Mouse (Mus musculus) adrenal gland, adult 8-10 months (tissue): ENCODE results near the gene Mctp1. TPM values are rescaled to one million over a fixed set of nuclear protein-coding genes. Genes with fewer than 3 reads are reported as not detected.
"Not testable (repeated sequence)": the region's sequence is repeated elsewhere in the genome, so short reads cannot be mapped to it uniquely, and the experiment has no call there.

Experiments used
- DNase-seq: peaks from one replicate; pipeline ENCODE4 v3.0.0; 2022
- total RNA-seq, 4 experiments: library from RNA; stranded (reverse); gene quantifications; 2 replicates each; pipeline ENCODE4 v1.2.4; 2022

Mctp1 gene
- total RNA-seq, 4 experiments from 2014 or later = 1.5 to 3.8 (median 2.7) TPM

DNA sequence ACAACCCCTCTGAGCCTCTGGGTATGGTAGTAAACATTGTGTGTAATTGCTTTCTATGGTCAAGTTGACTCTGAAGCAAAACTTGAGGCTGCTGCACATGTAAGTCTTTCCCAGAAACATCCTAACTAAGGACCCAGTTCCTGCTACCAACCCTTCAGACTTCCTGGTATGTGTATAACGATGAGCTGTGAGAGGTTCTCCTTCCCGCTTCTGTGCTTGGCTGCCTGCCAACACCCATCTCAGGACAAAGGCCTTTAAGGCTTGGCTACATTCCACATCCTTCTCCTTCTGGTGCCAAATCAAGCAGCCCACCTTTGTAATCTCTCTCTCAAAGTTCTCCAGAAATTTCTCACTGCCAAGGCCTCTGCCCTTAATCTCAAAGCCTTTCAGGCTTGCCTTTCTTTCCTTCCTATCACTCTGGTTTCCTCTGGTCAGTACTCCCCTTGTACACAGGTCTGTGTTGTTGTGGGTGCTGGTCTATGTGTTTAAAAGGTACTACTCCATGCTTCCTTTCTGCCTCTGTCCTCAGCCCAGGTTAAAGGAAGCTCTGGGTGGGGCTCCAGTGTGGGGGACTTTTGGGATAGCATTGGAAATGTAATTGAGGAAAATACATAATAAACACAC is 99.9 kb downstream of the Mctp1 start:
- no peak for DNase-seq

DNA sequence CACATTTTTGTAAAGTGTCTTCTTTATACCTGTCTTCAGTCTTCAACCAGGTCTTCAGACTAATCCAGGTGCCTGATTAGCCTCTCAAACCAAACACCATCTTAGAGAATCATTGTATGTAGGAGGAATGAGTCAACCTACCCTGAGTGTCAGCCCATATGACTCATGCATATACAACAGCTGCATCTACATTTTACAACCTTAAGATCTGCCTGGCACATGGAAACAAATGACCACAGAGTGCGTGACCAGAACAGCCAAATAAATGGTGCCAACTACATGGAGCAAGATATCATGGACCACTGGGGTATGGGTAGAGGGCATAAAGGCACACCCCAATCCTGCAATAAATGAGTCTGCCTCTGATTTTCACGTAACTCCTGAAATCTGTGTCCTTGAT is 131.6 kb downstream of the Mctp1 start:
- DNase-seq = no peak

DNA sequence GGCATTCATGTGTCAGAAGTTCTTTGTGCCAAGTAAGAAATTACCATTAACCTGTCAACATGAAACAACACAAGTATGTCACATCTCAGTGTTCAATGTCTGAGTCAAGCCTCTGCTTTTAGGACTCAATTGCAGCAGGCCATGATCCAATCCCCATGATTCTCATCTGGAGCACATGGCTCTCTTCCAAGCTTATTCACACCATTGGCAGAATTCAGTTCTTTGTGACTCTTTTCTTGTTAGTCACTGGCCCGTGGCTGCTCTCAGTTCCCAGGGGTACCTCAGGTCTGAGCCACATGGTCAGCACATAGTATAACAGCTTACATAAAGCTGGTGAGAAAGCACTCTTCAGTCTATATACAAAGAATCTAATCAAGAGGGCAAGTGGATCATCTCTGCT is 138.8 kb downstream of the Mctp1 start:
- no peak for DNase-seq

DNA sequence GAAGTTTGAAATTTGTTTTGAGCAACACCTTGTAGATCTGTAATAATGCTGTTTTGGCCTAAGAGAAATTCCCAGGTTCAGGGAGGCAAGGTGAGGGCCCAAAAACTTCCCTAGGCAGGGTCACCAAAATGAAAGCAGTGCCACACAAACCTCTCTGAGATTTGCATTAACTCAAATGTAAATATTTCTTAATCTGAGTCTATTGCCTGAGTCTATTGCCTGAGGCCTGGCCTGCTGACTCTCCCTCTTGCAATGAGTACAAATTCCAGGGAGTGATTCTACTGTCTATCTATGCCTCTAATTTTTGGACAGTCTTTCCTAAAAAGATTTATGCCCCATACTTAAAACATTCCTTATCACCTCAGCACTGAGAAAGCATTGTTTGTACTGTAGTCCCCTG is 143.0 kb downstream of the Mctp1 start:
- no peak for DNase-seq

DNA sequence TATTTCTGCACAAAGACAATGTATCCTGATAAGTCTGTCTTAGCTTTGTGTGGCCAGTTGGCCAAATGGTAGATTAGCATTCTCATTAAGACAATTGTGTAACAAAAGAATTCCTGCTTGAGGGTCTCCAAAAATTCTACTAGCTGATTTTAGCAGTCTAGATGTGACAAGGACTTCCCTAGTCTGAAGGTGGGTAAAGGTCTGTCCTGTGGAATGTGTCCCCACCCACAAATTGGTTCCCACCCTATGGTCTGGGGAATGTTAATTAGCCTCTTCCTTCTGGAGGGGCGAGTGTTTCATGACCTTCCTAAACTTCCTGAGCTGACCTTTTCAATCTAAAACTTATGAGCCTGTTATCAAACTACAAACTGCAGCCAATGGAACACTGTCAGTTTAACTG is 143.4 kb downstream of the Mctp1 start:
- no peak for DNase-seq

DNA sequence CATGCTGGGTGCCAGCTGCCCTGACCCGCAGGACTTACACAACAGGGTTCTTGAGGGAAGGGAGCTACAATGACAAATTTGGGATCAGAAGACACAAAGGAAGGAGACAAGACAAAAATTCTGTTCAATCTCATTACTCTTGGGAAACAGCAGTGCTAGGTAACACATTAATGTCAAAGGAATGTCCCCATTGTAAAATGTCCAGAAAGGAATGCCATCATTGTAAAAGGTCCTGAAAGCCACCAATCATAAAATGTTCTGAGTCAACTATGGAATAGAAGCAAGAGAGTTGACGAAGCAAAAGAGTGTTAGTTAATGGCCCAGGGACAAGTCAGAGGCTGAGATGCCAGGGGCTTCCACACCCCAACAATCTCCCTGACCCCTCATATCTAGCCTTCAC is 145.6 kb downstream of the Mctp1 start:
- no peak for DNase-seq

DNA sequence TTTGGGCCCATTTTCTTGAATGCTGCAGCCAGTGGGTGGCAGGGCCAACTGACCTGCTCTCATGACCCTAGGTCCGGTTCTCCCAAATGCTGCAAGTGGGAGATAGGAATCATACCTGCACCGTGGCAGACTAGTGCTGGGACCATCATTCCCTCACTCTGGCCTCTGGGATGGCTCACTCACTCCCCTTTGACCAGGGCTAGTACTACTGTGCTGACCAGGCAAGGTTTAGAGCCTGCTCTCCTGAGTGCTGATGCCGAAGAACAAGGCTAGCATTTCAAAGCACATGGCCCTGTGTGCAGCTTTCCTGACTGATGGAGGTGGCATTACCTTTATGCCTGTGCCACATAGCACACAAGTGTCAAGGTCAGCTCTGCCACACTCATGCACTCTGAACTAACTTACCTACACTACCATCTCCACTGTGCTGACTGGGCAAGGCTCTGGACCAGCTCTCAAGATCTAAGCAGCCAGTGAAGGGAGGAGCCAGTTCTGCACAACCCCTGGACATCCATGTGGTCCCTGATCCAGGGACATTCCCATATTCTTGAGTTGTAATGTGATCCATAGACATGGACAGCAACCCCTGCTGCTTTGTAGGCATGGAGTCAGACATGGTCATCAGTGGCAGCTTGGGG is 146.7 kb downstream of the Mctp1 start:
- no peak for DNase-seq

DNA sequence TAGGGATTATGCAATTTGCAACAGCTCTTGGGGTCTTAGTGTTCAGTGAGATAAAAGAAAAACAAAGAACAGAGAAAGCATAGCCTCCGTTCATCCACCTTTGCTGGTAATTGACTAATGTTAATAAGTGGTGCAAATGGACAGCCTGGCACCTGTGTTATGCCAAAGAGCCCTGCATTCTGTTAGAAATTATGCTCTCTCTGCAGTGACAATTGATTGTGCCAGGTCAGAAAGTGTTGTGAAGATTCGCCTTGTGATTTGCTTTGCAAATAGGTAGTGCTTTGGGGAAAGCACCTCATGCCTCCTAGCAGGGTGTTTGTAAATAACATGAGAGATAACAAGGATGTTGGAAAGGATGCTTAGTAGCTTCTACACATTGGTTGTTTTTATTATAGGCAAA is 163.5 kb downstream of the Mctp1 start:
- no peak for DNase-seq

DNA sequence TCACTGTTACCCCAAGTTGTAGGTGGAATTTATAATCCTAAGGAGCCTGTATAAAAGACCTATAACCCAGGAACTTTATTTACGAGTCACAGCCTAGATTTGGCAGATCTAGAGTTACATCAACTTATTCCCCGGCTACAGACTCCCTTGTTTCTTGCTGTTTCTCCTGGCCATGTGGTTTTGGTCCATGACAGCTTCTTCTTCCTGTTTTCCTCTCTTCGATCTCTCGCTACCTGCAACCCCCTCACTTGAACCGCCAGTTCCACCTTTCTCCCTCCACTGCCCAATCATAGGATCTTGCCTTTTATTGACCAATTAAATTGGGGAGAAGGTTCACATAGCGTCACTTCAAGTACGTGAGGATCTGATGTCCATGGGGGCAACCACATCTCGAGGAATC is 176.6 kb downstream of the Mctp1 start:
- DNase-seq = no peak

DNA sequence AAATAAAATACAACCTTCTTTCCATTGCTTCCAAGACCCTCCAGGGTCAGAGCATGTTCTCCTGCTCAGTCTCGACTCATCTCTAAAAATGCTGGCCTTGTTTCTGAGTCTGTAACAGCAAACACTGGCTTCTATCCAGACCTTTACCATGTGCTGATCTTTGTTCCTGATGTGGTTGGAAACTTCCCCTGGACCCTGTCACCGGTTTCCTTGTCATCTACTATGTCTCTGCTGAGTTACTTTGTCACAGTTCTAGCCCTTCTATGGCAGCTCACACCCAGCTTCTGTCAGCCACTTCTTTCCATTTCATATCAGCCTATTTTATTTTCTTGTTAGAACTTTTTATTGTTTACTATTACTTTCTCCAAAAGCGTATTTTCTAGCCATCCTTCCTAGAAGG is 177.3 kb downstream of the Mctp1 start:
- DNase-seq = no peak

DNA sequence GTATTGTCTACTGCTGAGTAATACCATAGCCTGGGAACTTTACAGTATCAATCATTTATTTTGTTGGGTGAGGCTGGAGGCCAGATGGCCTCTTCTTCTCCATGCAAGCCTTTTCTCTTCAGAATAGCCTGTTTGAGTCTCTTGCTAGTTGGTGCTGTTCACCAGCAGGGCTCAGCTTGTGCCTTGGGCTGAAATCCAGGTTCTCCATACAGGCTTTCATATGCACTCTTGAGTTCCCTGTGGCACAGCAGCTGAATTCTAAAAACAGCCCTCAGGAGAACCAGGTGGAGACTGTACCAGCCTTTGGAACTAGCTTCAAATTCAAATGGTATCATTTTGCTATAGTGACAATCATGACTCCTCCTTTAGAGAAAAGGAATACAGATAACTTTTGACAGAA is 179.7 kb downstream of the Mctp1 start:
- no peak for DNase-seq

DNA sequence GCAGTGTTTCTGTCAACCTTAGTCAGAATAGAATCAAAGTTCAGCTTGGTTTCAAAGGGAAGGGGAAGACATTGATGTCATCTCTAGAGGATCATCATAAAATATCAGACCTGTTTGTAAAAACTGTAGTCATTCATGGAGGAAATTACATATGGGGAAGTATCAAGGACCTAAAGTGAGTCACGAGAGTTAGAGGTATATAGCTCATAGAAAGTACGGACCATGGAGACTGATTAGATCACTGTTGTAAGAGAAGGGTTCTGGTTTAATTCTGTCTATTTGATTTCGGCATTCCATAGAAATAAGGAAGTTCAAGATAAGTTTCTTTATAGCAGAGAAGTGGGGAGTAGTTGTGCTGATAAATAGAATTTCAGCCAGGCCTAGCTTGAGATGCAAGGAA is 181.7 kb downstream of the Mctp1 start:
- no peak for DNase-seq

DNA sequence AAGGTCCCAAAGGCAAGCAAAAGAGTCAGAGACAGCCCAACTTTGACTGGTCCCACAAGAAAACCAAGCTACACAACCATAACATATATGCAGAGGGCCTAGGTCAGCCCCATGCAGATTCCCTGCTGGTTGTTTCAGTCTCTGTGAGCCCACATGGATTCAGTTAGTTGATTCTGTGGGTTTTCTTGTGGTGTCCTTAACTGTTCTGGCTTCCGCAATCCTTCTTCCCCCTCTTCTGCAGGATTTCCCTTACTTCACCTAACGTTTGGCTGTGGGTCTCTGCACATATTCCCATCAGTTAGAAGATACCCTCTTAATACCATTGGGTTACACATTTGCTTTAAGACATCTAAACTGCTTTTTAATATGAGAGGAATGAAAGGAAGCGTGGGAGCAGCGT is 183.1 kb downstream of the Mctp1 start:
- no peak for DNase-seq

DNA sequence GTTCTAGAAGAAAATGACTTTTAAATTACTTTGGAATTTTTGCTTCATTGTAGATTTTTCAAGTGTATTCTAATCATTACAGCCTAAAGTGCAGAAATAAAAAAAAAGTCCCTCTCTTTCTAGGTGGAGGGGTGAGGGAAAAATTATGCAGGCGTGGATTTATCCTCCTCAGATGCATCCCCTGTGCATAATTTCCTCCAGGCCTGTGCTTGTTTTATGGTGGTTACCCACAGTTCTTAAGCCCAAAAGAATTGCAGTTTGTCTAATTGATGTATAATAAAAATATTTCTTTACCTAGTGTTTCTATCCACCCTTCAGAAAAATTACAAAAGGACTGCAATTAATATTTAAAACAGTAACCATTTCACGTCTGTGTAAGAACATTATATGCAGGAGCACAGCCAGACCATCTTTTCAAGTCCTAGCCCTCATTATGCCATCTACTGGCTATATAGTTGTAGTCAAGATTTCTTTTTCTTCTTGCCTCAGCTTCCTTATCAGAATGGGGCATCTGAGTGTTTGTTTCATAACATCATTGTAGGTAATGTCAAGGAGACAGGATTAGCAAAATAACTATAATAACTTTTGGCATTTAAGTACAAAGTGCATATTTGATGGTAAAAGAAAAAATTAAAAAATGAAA is 184.4 kb downstream of the Mctp1 start:
- no peak for DNase-seq

DNA sequence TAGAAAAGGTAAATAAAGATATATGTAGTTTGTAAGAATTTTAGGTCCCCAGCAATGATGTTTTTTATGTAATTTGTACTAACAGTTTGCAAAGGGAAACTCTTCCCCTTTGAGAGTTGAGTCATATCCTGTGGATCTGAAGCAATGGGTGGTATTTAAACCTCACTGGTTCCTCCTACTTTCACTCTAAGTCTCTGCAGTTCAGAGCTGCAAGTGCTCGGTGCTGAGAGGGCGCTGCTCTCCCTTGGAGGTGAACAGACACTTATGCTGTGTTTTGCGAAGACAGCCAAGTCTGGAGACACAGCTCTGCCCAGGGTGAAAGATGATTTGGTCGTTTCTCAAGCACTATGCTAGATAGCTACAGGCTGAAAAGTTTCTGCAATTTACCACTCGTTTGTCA is 195.1 kb downstream of the Mctp1 start:
- DNase-seq = peak; percentile 2

DNA sequence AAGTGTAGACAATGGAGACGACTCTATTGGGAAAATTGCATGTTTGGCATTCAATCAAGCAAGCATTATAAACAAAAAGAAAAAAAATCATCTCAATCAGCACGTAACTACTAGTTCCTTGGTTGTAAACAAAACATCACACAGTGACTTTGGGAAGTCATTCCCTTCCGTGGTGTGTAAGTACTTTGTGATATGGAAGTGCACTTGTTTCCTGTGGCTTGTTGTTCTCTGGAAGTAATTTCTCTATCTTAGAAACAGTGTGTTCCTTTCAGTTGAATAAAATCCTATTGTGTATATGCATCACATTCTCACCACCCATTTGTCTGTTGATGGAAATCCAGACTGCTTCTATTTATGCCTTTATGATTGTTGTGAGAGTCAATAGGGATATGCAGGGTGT is 201.1 kb downstream of the Mctp1 start:
- no peak for DNase-seq

DNA sequence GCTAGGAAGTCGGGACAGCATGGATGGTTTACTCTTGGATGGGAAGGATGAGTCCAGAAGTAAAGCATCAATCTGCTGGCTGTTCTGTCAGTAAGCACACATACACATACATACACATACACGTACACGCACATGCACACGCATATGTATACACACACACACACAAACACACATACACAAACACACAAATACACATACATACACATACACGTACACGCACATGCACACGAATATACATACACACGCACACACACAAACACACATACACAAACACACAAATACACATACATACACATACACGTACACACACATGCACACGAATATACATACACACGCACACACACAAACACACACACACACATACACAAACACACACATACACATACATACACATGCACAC is 206.4 kb downstream of the Mctp1 start:
- DNase-seq = not testable (repeated sequence)

DNA sequence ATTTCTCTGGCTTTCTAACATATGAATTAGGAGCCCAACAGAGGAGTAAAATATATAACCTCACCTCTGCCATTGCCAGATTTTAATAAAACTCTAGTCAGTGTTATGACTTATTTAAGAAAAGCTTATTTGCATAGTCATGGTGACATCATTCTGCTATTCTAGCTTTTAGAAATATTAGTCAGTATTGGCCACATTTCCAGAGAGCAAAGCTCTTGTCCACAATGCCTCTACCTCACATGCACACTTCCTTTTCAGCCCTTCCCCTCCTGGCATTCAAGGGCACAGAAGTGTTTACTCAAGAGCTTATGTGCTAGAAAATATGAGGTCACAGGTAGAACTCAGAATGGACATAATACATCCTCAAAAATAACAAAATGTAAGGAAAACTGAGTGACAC is 206.9 kb downstream of the Mctp1 start:
- DNase-seq = no peak

DNA sequence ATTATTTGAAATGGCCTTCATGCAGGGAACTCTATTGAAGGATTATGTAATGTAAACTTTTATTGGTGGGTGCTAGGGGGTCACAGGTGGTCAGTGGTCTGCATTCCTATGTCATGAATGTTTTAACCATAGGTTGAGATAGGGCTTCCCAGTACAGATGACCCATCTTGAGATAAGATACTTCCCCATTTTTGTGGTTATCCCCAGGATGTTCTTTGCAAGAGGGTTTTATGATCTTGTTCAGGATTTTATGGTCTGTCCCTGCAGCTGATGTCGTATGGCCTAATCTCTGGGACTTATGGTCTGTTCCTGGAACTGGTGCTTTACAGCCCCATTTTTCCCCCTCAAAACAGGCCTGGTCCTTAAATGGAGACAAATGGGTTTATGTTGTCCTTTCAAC is 207.4 kb downstream of the Mctp1 start:
- no peak for DNase-seq

DNA sequence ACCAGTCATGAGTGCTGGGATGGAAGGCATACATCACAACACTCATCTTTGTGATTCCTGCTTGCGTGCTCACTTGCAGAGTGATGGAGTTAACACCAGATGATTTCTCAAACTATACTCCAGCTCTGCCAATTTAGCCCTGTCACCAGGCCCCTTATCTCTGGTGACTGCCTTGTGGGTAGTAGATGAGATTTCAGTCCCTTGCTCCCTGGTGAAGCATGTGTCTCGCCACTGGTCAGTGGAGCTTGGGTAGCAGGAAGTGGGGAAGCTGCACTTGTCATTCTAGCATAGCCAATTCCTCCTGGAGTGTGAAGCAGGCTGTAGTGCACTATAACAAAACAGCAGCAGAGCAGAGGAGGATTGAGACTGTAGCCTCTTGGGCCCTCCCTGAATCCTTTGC is 208.6 kb downstream of the Mctp1 start:
- no peak for DNase-seq

DNA sequence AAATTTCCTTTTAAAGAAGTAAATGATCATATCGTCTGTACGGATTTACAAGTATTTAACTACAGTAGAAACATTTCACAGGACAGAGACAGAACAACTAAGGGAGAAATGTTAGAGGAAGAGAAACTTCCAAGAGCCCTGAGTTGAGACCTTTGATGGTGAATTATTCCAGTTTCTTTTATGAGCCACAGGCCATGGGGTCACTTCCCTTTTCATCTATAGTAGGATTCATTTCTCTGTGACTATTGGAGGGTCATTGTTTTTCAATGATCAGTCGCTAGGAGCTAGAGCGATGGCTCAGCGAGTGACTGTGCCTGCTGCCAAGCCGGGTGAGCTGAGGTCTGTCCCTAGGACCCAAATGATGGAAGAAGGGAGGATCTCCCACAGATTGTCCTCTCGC is 212.7 kb downstream of the Mctp1 start:
- DNase-seq = no peak

DNA sequence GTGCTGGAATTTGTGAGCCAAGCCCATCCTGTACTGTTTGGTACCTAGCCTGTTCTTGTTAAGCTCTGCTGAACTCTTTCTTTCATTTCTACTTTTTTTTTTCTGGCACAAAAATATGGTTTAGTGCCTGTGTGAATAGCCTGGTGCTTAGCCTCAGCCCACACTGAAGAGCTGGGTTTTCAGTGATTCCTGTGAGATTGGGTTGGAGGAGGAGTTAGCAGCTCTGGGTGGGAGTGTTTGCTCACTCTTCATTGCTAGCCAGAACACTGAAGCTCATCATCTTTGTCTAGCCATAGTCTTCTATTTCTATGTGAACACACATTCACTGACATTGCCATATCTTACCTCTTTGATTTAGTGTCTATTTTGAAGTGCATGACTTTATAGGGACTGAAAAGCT is 225.1 kb downstream of the Mctp1 start:
- DNase-seq = no peak

DNA sequence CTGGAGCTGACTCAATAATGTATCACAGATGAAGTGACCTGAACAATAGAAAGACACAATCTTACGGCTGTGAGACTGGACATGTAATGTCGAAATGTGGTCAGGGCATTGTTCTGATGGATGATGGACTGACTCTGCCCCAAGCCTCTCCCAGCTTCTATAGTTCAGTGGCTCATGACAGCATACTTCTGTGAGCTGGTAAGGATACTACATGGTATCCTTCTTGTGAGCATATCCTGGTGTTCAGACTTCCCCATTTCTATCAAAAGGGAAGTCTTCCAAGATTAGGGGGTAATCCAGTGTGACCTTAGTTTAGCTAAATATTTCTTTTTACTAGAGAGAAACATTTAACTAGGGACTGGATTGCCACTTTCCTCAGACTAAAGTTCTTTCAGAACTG is 227.2 kb downstream of the Mctp1 start:
- DNase-seq = no peak

DNA sequence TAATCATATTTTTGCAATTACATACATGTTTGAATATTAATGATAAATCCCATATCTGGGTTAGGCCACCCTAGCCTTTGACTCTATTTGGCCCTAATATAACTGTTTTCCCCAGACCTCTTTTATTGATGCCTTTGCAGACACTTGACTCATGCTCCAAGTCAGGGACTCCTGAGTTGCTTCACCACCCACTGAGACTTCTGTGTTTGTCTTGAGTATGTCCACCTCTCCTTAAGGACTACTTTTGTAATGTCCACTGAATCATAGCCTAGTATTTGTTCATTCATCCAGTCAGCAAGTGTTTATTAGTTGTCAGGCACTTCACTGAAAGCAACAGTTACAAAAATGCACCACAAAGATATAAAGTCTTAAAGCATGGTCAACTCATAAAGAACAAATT is 235.8 kb downstream of the Mctp1 start:
- DNase-seq = no peak
